Mouse (Mus musculus) E14TG2a.4 (cell line): Measurements from ENCODE around the gene Fgb.

Experiments used
- H3K27me3 ChIP-seq: 2 replicates; pipeline ENCODE4 v1.6.1; 2014; ENCODE audit warnings: low read length, control low read depth; ENCODE audit not compliant: insufficient read depth
- H3K36me3 ChIP-seq: 2 replicates; pipeline ENCODE4 v1.6.1; 2014; ENCODE audit warnings: low read length, control low read depth; ENCODE audit not compliant: insufficient read depth
- H3K4me1 ChIP-seq: replicated peaks from 2 replicates; pipeline ENCODE4 v1.6.1; 2014; ENCODE audit warnings: low read depth, low read length, control low read depth
- H3K4me3 ChIP-seq: replicated peaks from 2 replicates; pipeline ENCODE4 v1.5.1; 2014; ENCODE audit warnings: mild to moderate bottlenecking, low read length
- H3K9me3 ChIP-seq: 2 replicates; pipeline ENCODE4 v1.6.1; 2014; ENCODE audit warnings: low read length, control low read depth
- CTCF ChIP-seq: conservative IDR thresholded peaks from 2 replicates; pipeline ENCODE4 v1.5.1; 2014; ENCODE audit warnings: low read length
- NANOG ChIP-seq: IDR thresholded peaks from 2 replicates; pipeline ENCODE4 v1.6.1; 2014; ENCODE audit warnings: borderline replicate concordance, low read length, mixed read lengths
- POU5F1 ChIP-seq: IDR thresholded peaks from 2 replicates; pipeline ENCODE4 v1.6.1; 2014; ENCODE audit warnings: low read length, borderline replicate concordance

Fgb gene

DNA sequence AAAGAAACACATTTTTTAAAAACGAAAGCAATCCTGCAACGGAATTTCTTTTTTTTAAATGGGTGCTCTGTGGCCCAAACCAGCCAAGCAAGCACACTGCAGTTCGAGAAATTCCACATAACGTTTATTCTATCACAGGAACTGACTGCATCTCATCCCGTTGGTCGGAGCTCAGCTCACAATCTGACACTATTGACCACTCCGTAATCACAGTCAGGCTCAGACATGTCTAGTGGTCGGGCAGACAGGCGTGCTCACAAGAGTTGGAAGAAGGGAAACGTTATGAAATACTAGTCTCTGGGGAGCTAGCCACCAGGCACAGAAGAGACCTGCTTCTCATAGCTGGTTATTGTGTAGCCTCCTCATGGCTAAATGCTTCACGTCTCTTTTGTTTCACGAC is 57.7 kb downstream of the Fgb start:
- H3K4me1 ChIP-seq: peaks cover 23% of the 10 kb centered on the region
- H3K27me3 ChIP-seq: peaks cover 15% of the 10 kb centered on the region
- no peaks in the 10 kb centered on the region for H3K9me3 ChIP-seq
- H3K36me3 ChIP-seq: no peaks in the 10 kb centered on the region
- no peak overlapping the region for H3K4me3 ChIP-seq
- TF ChIP-seq POU5F1: no peak
- no peak for TF ChIP-seq CTCF
- no peak for TF ChIP-seq NANOG
